In the genomic region with DNA sequence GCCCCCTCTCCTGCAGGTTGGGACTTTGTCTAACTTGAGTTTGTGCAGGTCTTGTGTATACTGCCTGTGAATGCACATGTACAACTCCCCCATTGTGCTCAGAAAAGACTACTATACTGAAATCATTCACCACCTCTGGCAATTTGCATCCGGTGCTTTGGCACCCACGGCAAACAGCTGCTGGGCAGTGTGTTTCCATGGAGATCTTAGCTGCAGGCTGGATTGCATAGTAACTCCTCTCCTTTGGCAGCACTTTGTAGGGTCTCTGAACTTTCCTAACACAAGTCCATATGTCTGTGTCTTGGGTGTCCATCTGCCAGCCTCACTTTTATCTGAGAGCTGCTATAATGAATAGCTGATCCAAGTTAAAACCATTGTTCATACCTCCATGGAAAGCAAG, we compare ENCODE assay signal across 17 mouse cellular contexts. TPM values are rescaled to one million over a fixed set of nuclear protein-coding genes. Genes with fewer than 3 reads are reported as not detected.
DNase-seq lines count a peak whose midpoint lies in the region; ATAC-seq and TF ChIP-seq lines count a peak whose summit lies in the region.
"Had no signal": no experiment of that assay in that cellular context is flagged by ENCODE, and none has a peak within 500 bp of the region (broad histone marks: within the 10 kb centered on the region; RNA-seq: fewer than 3 reads in every experiment).

No protein-coding gene starts in this region.

- no peak overlapping the region for H3K4me3 ChIP-seq in lung, embryonic 14.5 days (ENCODE audit: low read depth, low read length)
- H3K4me3 ChIP-seq in lung, adult 2 months (replicated peaks; ENCODE audit: extremely low read depth, low read depth, low read length) = no peak overlapping the region
- no peak overlapping the region for H3K4me3 ChIP-seq in forebrain, postnatal 0 days (ENCODE audit: low read depth, low read length)
- no peak overlapping the region for H3K4me3 ChIP-seq in midbrain, embryonic 14.5 days (replicated peaks; ENCODE audit: low read depth, low read length)
- H3K4me3 ChIP-seq: limb, embryonic 13.5 days had no signal

- H3K4me1 ChIP-seq in lung, embryonic 14.5 days (ENCODE audit: insufficient read depth) = peaks cover 29% of the 10 kb centered on the region
- H3K4me1 ChIP-seq in lung, adult 2 months (ENCODE audit: control insufficient read depth, insufficient read depth, low read length) = peaks cover 13% of the 10 kb centered on the region
- 0 out of 2 replicates have a peak, but pooled peaks cover 4% of the 10 kb centered on the region for H3K4me1 ChIP-seq in forebrain, postnatal 0 days (ENCODE audit: insufficient read depth)
- peaks cover 20% of the 10 kb centered on the region; the same call in 1 of the 2 replicates for H3K4me1 ChIP-seq in midbrain, embryonic 14.5 days (ENCODE audit: control insufficient read depth, insufficient read depth, low read length)

- no peak for ATAC-seq in lung, embryonic 14.5 days (ENCODE audit: insufficient read depth)
- ATAC-seq in forebrain, postnatal 0 days = peak; percentile 70
- ATAC-seq in midbrain, embryonic 14.5 days (ENCODE audit: low FRiP score, low TSS enrichment) = no peak
- ATAC-seq: intestine, embryonic 16.5 days had no signal

- TF ChIP-seq POLR2A in lung, adult 2 months (IDR thresholded peaks at IDR 0.05; ENCODE audit: borderline replicate concordance, extremely low read depth, low read depth, low read length) = no peak

- H3K4me2 ChIP-seq in lung, embryonic 14.5 days = no peak overlapping the region
- H3K4me2 ChIP-seq in forebrain, postnatal 0 days (ENCODE audit: low read depth) = no peak overlapping the region
- no peak overlapping the region for H3K4me2 ChIP-seq in midbrain, embryonic 14.5 days (ENCODE audit: low read length)
- H3K4me2 ChIP-seq: limb, embryonic 13.5 days had no signal

- TF ChIP-seq CTCF in lung, embryonic 14.5 days (IDR thresholded peaks at IDR 0.05; ENCODE audit: low read depth) = no peak
- no peak for TF ChIP-seq CTCF in lung, adult 2 months (IDR thresholded peaks at IDR 0.05; ENCODE audit: insufficient read depth, low read length)
- TF ChIP-seq CTCF in forebrain, postnatal 0 days (IDR thresholded peaks at IDR 0.05; ENCODE audit: low read depth) = no peak

- 20% methylated on average over 2 of the region's 2 CpGs for WGBS in lung, embryonic 14.5 days
- WGBS in lung, adult 2 months = 56% methylated on average over 2 of the region's 2 CpGs
- 4% methylated on average over 2 of the region's 2 CpGs for WGBS in forebrain, postnatal 0 days
- WGBS in midbrain, embryonic 14.5 days = 3% methylated on average over 2 of the region's 2 CpGs

- peak; percentile 55 for DNase-seq in lung, embryonic 14.5 days
- DNase-seq in lung, adult 2 months = no peak
- DNase-seq in embryo, embryonic 10.5 days (ENCODE audit: low spot score) = peak; percentile 34
- peak; percentile 63 for DNase-seq in forebrain, postnatal 0 days
- peak; percentile 66 for DNase-seq in midbrain, embryonic 14.5 days
- DNase-seq in cerebellum, adult 9-11 months = no peak
- no peak for DNase-seq in urinary bladder, postnatal 10 days (ENCODE audit: low spot score)
- no peak for DNase-seq in gastrocnemius, postnatal 4 days (ENCODE audit: low spot score in 2 of 2)
- DNase-seq: cerebellum, adult 9-10 months; lung, adult 18-20 months; thymus, postnatal 14 days had no signal

- no peak overlapping the region for H3K9ac ChIP-seq in lung, embryonic 14.5 days
- no peak overlapping the region for H3K9ac ChIP-seq in forebrain, postnatal 0 days
- no peak overlapping the region for H3K9ac ChIP-seq in midbrain, embryonic 14.5 days (replicated peaks; ENCODE audit: low read length)
- H3K9ac ChIP-seq: limb, embryonic 13.5 days had no signal

- no peaks in the 10 kb centered on the region for H3K9me3 ChIP-seq in lung, embryonic 14.5 days (ENCODE audit: low read depth, low read length)
- H3K9me3 ChIP-seq in forebrain, postnatal 0 days (ENCODE audit: low read length) = no peaks in the 10 kb centered on the region
- H3K9me3 ChIP-seq in midbrain, embryonic 14.5 days (ENCODE audit: control insufficient read depth, low read length) = no peaks in the 10 kb centered on the region
- H3K9me3 ChIP-seq: limb, embryonic 13.5 days had no signal

- no peak overlapping the region for H3K27ac ChIP-seq in lung, embryonic 14.5 days (ENCODE audit: low read depth)
- no peak overlapping the region for H3K27ac ChIP-seq in forebrain, postnatal 0 days (ENCODE audit: low read depth, low read length)
- H3K27ac ChIP-seq in midbrain, embryonic 14.5 days (replicated peaks; ENCODE audit: low read depth, low read length) = no peak overlapping the region
- H3K27ac ChIP-seq: limb, embryonic 13.5 days had no signal

- H3K27me3 ChIP-seq in lung, embryonic 14.5 days (ENCODE audit: insufficient read depth, low read length) = no peaks in the 10 kb centered on the region
- no peaks in the 10 kb centered on the region for H3K27me3 ChIP-seq in forebrain, postnatal 0 days (ENCODE audit: insufficient read depth, low read length)
- no peaks in the 10 kb centered on the region for H3K27me3 ChIP-seq in midbrain, embryonic 14.5 days (ENCODE audit: control insufficient read depth, insufficient read depth, low read length)
- H3K27me3 ChIP-seq: limb, embryonic 13.5 days had no signal

- H3K36me3 ChIP-seq in lung, embryonic 14.5 days (ENCODE audit: insufficient read depth) = no peaks in the 10 kb centered on the region
- H3K36me3 ChIP-seq in forebrain, postnatal 0 days (ENCODE audit: insufficient read depth) = no peaks in the 10 kb centered on the region
- H3K36me3 ChIP-seq in midbrain, embryonic 14.5 days (ENCODE audit: control insufficient read depth, insufficient read depth, low read length) = no peaks in the 10 kb centered on the region
- H3K36me3 ChIP-seq: limb, embryonic 13.5 days had no signal

RNA-seq across cellular contexts. Expression of gene Glrp1, which starts 31.7 kb away (rescaled TPM):
- polyA plus RNA-seq in lung, embryonic 14.5 days (2014; fragmentation: Nextera tagmentation; extraction: Ambion mirVana) = 0.27 and 0.38 TPM in 2 replicates
- polyA plus RNA-seq in lung, adult 2 months (2012; rRNA removed) = 0.11 TPM in 1 of 2 replicates, not detected in the other
- 0.08 and 0.10 TPM in 2 replicates for total RNA-seq in forebrain, postnatal 0 days (2014; rRNA removed)
- 0.10 and 0.11 TPM in 2 replicates for polyA plus RNA-seq in forebrain, postnatal 0 days (2015; fragmentation: Nextera tagmentation; extraction: Ambion mirVana)
- not detected in 2 replicates for polyA plus RNA-seq in midbrain, embryonic 14.5 days (2014; fragmentation: Nextera tagmentation; extraction: Ambion mirVana)
- total RNA-seq in gastrocnemius, postnatal 4 days (2021) = not detected
- total RNA-seq: gastrocnemius, adult 18-20 months; layer of hippocampus, adult 18-20 months; monocyte, adult 5-6 weeks had no signal
- polyA plus RNA-seq: embryonic facial prominence, embryonic 14.5 days; intestine, embryonic 16.5 days; limb, embryonic 13.5 days had no signal

Comparison
In these comparisons a context has a peak if more than half of its experiments do, and no peak if none do; other contexts are left out.
1. DNase-seq: peak in lung, embryonic 14.5 days (single experiment), embryo, embryonic 10.5 days (single experiment), forebrain, postnatal 0 days (single experiment) and midbrain, embryonic 14.5 days (single experiment); none in lung, adult 2 months (single experiment), cerebellum, adult 9-11 months (single experiment), urinary bladder, postnatal 10 days (single experiment) and gastrocnemius, postnatal 4 days (0 of 2).